Mouse (Mus musculus) cerebellum, adult (tissue): ENCODE data around the gene Krtap12-1.
"Not testable (repeated sequence)": the region's sequence is repeated elsewhere in the genome, so short reads cannot be mapped to it uniquely, and the experiment has no call there.

Experiments
- ATAC-seq: cut with Nextera tagmentation; 2 replicates; pipeline ENCODE4 v1.9.2; 2017; ENCODE audit warnings: mild to moderate bottlenecking, moderate library complexity, mixed read lengths; ENCODE audit not compliant: insufficient number of reproducible peaks, low FRiP score, low TSS enrichment

Gene Krtap12-1

DNA sequence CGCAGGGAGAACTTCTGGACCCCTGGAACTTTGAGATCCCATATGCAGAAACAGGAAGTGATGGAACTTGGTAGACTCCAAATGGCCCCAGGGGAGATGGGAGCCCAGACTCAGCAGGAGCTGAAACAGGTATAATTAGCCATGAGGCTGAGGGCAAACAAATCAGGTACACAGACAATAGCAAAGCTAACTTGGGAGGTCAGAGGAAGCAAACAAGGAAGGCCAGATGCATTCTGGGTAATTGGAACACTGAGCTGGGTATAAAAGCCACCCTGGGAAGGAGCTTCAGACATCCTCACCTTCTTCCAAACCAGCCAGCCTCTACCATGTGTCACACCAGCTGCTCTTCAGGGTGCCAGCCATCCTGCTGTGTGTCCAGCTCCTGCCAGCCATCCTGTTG lies at the start of gene Krtap12-1:
Krtap12-1 (plus strand) TSS at position 301 of the 400 bp plus-strand sequence.
- ATAC-seq, result not testable (repeated sequence)

DNA sequence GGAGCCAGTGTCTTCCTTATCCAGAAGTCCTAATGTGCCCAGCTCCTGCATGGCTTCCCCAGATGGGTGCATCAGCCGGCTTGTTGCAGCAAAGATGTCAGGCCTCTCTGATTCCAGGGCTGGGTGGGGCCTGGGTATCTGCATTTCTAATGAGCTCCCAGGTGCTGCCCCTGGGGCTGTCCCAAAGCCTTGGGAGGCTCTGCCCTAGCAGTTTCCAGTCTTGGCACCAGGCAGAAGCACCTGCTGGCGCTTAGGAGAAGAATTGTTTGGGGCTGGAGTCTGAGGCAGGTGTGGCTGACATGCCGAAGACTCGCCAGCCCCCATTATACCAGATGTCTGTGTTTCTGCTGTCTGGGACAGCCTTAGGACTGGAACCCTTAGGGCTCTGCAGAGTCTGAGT lies 49.7 kb upstream of the Krtap12-1 start:
- ATAC-seq, result no peak

DNA sequence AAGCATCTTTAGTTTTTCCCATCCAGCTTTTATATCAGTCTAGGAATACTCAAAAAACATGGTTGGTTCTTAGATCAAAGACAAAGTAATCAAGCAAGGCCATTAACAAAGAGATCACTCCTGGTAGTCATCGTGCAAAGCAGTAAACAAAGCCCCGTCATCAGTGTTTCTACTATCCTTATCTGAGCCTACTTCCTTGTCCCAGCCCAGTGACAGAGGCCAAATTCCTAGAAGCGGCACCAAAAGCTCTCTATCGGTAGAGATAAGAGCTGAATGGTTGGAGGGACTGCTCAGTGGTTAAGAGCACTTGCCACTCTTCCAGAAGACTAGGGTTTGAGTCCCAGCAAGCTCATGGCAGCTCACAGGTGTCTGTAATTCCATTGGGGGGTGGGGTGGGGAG lies 48.9 kb upstream of the Krtap12-1 start:
- no peak for ATAC-seq

DNA sequence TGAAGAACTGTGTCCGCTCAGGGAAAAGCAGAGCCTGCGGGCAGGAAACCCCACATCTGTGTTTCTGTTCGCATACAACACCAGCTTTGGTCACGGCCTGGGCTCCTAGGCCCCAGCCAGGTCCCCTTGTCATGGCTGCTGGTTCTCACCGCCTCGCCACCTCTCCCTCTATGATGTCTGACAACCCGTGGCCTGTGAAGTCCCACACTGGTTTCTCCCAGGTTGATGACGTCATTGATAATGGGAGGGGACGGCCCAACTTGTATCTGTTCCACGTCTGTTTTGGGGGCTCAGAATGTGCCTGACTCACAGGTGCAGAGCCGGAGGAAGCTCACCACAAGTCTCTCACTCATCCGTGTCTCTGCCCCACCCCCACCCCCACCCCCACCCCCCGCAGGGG lies 46.6 kb upstream of the Krtap12-1 start:
- no peak for ATAC-seq

DNA sequence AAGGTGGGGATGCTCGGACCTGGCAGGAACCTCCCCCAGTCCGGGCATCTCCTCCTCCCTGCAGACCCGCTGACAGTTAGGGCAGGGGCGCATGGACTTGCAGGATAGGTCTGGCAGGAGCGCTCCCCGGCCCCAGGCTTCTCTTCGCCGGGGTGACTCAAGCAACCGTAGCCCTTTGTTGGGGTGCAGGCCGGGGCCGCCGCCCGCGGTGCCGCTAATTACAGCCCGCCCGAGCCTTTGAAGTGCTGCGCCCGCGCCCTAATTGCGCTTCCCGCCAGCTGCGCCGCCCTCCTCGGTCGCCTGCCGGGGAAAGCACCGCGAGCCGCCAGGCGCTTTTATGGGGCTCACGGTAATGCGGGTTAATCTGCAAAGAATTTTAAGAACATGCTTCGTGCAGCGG lies 42.8 kb upstream of the Krtap12-1 start:
- ATAC-seq, result no peak

DNA sequence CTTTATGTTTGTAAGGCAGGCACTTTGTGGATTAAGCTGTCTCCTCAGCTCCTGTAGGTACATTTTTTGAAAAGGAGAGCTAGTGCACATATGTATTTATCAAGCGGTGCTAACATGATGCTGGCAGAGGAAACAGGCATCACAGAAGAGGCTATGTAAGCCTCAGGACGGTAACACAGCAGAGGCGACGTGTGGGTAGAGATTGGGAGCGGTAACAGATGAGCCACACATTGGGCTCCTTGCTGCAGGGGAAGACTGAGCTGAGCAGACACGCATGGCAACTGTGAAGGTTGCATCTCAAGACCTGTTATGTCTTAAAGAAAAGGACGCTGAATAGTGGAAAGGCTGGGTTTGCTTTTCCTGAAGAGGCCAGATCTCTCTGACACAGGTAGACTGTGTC lies 37.4 kb upstream of the Krtap12-1 start:
- no peak for ATAC-seq

DNA sequence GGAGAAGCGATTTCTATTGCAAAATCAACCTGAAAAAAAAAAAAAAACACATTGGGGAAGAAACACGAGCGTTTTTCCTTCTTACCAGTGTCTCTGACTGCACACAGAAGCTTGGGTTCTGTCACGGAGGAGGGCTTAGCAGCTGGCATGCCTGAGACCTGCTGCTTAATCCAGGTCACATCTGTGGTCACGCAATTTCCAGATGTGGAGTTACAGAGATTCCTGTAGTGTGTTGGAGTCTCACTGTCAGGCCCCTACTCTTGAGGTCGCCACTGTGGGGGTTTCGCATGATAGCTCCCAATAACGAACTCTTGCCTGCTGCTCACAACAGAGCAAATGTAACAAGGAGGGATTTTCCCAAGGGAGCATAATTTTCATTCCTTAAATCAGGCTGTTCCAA lies 36.2 kb upstream of the Krtap12-1 start:
- ATAC-seq, result no peak

DNA sequence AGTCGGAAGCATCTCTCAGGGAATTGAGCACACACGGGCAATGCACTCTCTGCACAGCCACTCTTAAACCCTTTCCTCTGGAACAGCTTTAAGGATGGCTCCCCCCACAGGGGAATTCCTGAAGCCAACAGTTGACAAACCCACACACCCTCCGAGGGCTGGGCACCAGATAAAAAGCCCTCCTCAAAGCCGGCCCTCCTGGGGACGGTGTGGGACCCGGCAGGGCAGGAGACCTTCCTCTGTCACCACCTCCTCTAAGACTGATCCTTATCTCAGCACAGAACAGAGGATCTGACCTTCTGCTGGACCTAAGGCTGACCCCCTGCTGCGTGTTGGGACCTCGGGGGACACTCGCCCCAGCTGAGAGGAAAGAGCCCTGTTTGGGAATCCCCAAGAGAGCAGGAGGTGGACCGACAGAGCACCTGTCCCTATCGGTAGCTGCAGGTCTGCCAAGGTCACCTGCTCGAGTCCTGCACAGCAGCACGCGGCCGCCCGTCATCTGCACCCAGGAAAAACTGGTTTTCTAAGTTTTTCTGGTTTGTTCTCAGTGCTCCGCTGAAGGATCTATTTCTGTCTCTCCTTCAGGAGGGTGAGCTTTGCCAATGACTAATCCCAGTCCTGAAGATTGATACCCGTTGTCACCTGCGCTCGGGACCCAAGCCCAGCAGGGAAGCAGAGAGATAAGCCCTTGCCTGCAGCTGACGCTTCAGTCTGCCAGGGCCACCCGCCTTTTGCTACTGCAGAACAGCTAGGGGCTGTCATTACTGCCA lies 34.3 kb upstream of the Krtap12-1 start, which contains the start of gene Tspear:
Tspear (plus strand) TSS at position 675 of the 770 bp plus-strand sequence.
- ATAC-seq, result no peak

DNA sequence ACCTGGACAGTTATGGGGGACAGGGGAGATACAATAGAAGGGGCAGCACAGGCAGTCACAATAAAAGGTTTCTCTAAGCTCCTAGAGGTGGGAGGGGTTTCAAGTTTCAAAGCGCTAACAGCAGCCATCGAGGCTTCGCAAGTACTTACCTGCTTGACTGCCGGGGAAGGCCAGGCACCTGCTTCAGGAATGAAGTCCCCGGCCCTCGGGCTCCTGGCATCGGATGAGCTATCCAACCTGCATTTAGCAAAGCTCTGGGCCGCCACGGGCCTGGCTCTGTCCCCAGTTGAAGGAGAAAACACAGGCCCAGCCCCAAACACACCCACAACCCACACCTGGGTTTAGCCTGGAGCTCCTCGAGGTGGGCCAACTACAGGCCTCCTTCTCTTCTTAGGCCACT lies 33.4 kb upstream of the Krtap12-1 start:
- no peak for ATAC-seq

DNA sequence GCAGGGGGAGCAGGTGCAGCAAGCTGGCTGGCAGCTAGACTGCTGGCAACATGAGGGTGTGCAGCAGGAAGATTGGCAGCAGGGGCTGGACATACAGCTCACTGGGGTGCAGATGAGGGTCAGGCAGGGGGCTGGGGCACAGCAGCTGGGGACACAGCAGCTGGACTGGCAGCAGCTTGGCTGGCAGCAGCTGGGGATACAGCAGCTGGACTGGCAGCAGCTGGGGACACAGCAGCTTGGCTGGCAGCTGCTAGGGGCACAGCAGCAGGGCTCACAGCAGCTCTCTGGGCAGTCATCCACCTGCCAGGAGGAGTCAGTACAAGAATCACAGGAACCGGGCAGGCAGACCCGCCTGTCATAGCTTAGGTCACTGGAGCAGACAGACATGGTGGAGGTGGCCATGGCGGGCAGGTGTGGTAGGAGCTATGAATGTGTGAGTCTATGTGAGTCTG lies 30.0 kb upstream of the Krtap12-1 start, which contains the start of gene Gm19402:
Gm19402 (minus strand) TSS at position 402 of the 452 bp plus-strand sequence.
- ATAC-seq, result not testable (repeated sequence)

DNA sequence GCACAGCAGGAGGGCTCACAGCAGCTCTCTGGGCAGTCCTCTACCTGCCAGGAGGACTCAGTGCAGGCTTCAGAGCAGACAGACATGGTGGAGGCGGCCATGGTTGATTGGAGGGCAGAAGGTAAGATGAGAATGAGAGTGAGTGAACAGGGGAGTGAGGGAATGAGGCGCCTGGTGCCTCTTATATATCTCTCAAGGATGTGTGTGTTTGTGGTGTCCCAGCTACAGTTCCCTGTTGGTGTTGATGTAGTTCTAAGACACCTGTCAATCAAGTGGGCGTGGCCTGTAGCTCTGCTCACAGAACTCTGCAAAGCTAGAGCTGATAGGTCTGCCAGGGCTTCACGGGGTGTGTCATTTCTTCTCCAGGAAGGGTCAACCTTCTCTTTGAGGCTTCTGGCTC lies 23.3 kb upstream of the Krtap12-1 start, which contains the start of gene Gm9508:
Gm9508 (minus strand) TSS at position 101 of the 400 bp plus-strand sequence.
- ATAC-seq, result no peak

DNA sequence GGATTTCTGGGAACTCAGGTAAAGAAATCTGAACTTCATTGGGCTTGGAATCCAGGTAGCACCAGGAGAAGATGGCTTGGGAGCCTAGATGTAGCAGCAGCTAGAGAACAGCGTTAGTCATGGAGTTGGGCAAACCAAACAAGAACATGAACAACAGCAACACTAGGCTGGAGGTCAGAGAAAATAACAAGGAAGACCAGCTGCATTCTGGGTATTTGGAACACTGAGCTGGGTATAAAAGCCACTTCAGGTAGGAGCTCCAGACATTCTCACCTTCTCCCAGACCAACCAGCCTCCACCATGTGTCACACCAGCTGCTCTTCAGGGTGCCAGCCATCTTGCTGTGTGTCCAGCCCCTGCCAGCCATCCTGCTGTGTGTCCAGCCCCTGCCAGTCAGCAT lies 14.1 kb upstream of the Krtap12-1 start, which contains the start of gene Gm10272:
Gm10272 (plus strand) TSS at position 301 of the 400 bp plus-strand sequence.
- no peak for ATAC-seq

DNA sequence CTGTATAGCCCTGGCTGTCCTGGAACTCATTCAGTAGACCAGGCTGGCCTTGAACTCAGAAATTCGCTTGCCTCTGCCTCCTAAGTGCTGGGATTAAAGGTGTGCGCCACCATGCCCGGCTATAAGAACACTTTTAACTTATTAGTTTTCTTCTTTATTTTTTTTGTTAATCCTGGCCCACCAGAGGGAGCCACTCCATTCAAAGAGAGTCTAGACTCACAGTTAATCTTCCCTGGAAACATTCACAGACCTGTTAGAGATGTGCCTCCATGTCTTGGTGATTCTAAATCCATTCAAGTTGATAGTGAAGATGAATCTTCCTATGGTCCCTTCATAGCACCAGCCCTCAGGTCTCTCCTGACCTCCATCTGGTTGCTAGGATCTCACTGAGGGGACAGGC lies 10.6 kb upstream of the Krtap12-1 start:
- no peak for ATAC-seq

DNA sequence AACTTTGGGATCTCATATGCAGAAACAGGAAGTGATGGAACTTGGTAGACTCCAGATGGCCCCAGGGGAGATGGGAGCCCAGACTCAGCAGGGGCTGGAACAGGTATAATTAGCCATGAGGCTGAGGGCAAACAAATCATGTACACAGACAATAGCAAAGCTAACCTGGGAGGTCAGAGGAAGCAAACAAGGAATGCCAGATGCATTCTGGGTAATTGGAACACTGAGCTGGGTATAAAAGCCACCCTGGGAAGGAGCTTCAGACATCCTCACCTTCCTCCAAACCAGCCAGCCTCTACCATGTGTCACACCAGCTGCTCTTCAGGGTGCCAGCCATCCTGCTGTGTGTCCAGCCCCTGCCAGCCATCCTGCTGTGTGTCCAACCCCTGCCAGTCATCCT lies 9.2 kb upstream of the Krtap12-1 start, which contains the start of gene Gm10024:
Gm10024 (plus strand) TSS at position 301 of the 400 bp plus-strand sequence.
- ATAC-seq, result not testable (repeated sequence)

DNA sequence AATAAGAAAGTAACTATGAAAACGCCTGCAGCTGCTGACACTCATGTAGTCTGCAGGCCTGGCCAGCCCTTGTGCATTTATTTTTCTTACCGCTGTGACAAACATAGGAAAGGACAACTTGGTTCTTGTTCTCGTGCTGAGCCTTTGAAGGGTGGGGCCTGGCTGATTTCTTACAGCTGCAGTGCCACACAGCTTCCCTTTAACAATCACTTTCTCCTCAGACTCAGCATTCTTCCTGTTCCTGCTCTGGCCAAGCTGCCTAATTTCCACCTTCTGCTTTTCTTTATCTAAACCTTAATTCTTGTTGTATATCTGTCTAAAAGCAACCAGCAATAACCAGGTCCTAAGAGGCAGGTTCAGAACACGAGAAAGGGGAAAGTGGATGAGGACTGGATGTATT lies 6.7 kb upstream of the Krtap12-1 start:
- ATAC-seq, result no peak

DNA sequence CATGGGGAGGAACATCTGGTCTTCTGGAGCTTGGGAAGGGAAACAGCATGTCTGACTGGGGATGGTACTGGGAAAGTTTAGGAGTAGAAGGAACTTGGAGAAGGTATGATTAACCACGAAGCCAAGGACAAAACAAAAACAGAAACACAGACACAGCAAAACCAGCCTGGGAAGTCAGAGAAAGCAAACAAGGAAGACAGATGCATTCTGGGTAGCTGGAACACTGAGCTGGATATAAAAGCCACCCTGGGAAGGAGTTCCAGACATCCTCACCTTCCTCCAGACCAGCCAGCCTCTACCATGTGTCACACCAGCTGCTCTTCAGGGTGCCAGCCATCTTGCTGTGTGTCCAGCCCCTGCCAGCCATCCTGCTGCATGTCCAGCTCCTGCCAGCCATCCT lies 4.9 kb upstream of the Krtap12-1 start, which contains the start of gene Gm10142:
Gm10142 (plus strand) TSS at position 301 of the 400 bp plus-strand sequence.
- ATAC-seq, result no peak

DNA sequence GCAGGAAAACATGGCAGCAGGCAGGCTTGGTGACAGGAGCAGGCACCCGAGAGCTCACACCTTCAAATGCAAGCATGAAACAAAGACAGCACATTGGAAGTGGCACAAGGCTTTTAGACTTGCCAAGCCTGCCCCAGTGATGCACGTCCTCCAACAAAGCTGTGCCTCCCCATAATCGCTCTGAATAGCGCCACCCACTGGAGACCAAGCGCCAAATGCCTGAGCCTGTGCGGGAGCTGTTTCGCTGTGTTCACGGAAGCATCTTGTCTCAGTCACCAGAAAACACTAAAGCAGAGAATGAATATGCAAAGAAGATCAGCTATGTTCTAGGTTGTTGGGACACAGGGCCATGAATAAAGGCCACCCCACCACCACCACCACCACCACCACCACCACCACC lies 4.5 kb downstream of the Krtap12-1 start:
- ATAC-seq, result no peak

DNA sequence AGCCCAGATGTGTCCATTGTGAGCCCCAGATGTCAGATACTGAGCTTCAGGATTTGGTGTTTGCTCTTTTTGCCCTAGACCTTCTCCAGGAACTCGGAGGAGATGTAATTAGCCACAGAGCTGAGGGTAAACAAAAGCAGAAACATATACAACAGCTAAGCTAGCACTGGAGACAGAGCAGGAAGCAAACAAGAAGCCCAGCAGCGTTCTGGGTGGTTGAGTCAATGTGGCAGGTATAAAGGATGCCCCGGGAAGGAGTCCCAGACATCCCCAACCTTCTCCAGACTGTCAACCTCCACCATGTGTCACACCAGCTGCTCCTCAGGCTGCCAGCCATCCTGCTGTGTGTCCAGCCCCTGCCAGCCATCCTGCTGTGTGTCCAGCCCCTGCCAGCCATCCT lies 5.8 kb downstream of the Krtap12-1 start, which contains the start of gene Gm10100:
Gm10100 (plus strand) TSS at position 301 of the 400 bp plus-strand sequence.
- no peak for ATAC-seq

DNA sequence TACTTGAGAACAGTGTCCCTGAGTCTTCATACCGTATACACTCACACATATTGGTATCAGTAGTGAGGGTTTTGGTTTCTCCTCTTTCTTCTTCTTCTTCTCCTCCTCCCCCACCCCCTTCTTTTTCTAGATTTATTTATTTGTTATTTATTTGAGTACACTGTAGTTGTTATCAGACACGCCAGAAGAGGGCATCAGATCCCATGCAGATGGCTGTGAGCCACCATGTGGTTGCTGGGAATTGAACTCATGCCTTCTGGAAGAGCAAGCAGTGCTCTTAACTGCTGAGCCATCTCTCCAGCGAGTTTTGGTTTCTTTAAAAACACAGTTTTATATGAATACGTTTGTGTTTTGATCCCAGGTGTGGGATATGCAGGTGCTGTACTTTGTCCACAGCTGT lies 7.9 kb downstream of the Krtap12-1 start:
- ATAC-seq, result no peak

DNA sequence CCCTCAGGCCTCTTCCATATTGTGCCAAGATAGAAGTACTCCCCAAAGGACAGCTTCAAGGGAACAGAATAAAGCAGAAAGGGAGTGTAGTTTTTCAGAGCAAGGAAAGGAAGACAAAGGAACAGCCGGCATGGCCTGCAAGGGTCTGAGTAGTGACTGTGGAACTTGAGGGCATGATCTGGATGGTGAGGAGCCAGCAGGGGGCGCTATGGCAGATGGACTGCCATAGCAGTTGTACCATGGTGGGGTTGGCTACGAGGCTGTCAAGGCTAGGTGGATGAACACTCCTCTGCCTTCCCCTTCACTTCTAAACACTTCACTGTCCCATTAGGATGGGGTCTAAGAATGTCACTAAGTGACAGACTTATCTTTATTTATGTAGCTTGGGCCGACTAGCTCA lies 8.8 kb downstream of the Krtap12-1 start:
- no peak for ATAC-seq

DNA sequence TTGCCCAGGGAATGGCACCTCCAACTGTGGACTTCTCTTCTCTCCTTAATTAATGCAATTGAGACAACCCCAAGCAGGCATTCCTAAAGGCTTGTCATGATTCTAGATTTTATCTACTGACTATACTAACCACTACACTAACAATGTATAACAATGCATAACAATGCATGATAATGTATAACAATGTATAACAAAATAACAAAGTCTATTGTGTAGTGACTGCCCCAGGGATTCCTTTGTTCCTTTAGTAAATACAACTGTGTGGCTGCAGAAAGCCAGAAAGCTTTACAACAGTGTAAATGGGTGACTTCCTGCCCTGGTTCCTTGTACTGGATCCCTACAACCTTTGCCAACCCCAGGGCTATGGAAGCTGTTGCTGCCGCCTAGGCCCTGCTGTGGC lies 15.5 kb downstream of the Krtap12-1 start:
- no peak for ATAC-seq

DNA sequence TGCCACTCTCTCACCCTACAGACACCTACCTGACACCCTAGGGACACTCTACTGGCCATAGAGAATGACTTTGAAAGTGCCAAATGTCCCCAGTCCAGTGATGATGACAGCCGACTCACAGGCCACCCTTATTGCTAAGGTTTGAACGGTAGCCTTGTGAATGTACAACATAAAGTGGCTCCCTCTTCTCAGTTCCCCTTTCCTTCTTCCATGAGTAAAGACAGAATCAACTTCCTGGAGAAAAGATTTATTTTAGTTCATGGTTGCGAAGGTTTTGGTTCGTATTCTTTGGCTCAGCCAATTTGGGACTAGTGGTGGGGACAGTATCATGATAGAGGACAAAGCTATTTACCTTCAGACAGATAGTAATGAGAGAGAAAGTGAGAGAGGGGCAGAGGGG lies 18.5 kb downstream of the Krtap12-1 start:
- ATAC-seq, result no peak
